Mouse (Mus musculus) midbrain, embryonic 14.5 days (tissue): ENCODE results near the gene Akap10. TPM values are rescaled to one million over a fixed set of nuclear protein-coding genes. Genes with fewer than 3 reads are reported as not detected.

Experiments
- ATAC-seq: fragments of 200-750 bp; cut with Nextera tagmentation; 2 replicates; pipeline ENCODE4 v1.8.0; 2017; ENCODE audit warnings: moderate number of reproducible peaks, moderate library complexity; ENCODE audit not compliant: low FRiP score, low TSS enrichment
- DNase-seq: peaks from one replicate; pipeline ENCODE4 v3.0.0-alpha.2; 2015
- H3K27ac ChIP-seq: fragments of 300-500 bp; sonication (generic); replicated peaks from 2 replicates; pipeline ENCODE4 v1.5.1; 2014; ENCODE audit warnings: mild to moderate bottlenecking, low read depth, low read length, moderate library complexity
- H3K27me3 ChIP-seq: fragments of 300-500 bp; sonication (generic); 2 replicates; pipeline ENCODE4 v1.6.1; 2014; ENCODE audit warnings: low read length, control low read depth, mixed read lengths; ENCODE audit not compliant: control insufficient read depth, insufficient read depth
- H3K36me3 ChIP-seq: fragments of 300-500 bp; sonication (generic); 2 replicates; pipeline ENCODE4 v1.6.1; 2014; ENCODE audit warnings: low read length, control low read depth; ENCODE audit not compliant: control insufficient read depth, insufficient read depth
- H3K4me1 ChIP-seq: fragments of 300-500 bp; sonication (generic); 2 replicates; pipeline ENCODE4 v1.6.1; 2014; ENCODE audit warnings: mild to moderate bottlenecking, antibody characterized with exemption, low read length, control low read depth; ENCODE audit not compliant: control insufficient read depth, insufficient read depth
- H3K4me2 ChIP-seq: fragments of 300-500 bp; sonication (generic); 2 replicates; pipeline ENCODE4 v1.6.1; 2014; ENCODE audit warnings: mild to moderate bottlenecking, low read length, moderate library complexity
- H3K4me3 ChIP-seq: fragments of 300-500 bp; sonication (generic); replicated peaks from 2 replicates; pipeline ENCODE4 v1.5.1; 2014; ENCODE audit warnings: low read depth, low read length
- H3K9ac ChIP-seq: fragments of 300-500 bp; sonication (generic); replicated peaks from 2 replicates; pipeline ENCODE4 v1.6.1; 2014; ENCODE audit warnings: mild to moderate bottlenecking, low read length, moderate library complexity
- H3K9me3 ChIP-seq: fragments of 300-500 bp; sonication (generic); 2 replicates; pipeline ENCODE4 v1.6.1; 2016; ENCODE audit warnings: low read length, control low read depth, mixed read lengths; ENCODE audit not compliant: control insufficient read depth
- WGBS: fragments of 180-500 bp; shearing (Covaris S2); extraction: QIAGEN DNeasy Blood & Tissue Kit; methylation state at CpG from one replicate; pipeline ENCODE4 v1.1.7; 2014; 5-methylcytosine and 5-hydroxymethylcytosine counted together
- polyA plus RNA-seq: library from polyadenylated mRNA; unstranded; fragments of >200 nt; fragmentation: Nextera tagmentation; extraction: Ambion mirVana; gene quantifications from 2 replicates; pipeline ENCODE4 v1.2.1, GENCODE M21; 2014

Akap10 gene
- polyA plus RNA-seq, 1 experiment from 2014 or later: 16.7 TPM

- Histone ChIP-seq H3K9me3 (no peaks in the 10 kb centered on the region), H3K27me3 (no peaks in the 10 kb centered on the region), H3K27ac (no peak overlapping the region), H3K4me2 (no peak overlapping the region), H3K4me1 (no peaks in the 10 kb centered on the region), H3K9ac (no peak overlapping the region), H3K36me3 (no peaks in the 10 kb centered on the region), H3K4me3 (no peak overlapping the region)
- DNase-seq (no peak), ATAC-seq (no peak)
- 94% methylated on average over 4 of the region's 4 CpGs for WGBS
These were observed 16.6 kb upstream of the Akap10 start for GRCm38 (mm10) chr11:61946608-61947007.

- H3K9ac ChIP-seq: no peak overlapping the region
- no peaks in the 10 kb centered on the region for H3K4me1 ChIP-seq
- H3K9me3 ChIP-seq: no peaks in the 10 kb centered on the region
- H3K4me3 ChIP-seq: no peak overlapping the region
- H3K4me2 ChIP-seq: no peak overlapping the region
- no peak for DNase-seq
- H3K36me3 ChIP-seq: no peaks in the 10 kb centered on the region
- no peak for ATAC-seq
- no peak overlapping the region for H3K27ac ChIP-seq
- WGBS: 85% methylated on average over 9 of the region's 9 CpGs
- H3K27me3 ChIP-seq: no peaks in the 10 kb centered on the region
These were observed 14.4 kb upstream of the Akap10 start for GRCm38 (mm10) chr11:61944417-61944816.

- H3K9me3 ChIP-seq: no peaks in the 10 kb centered on the region
- 89% methylated on average over 2 of the region's 2 CpGs for WGBS
- no peak overlapping the region for H3K4me3 ChIP-seq
- DNase-seq (no peak), ATAC-seq (no peak)
- no peak overlapping the region for H3K4me2 ChIP-seq
- no peaks in the 10 kb centered on the region for H3K27me3 ChIP-seq
- no peak overlapping the region for H3K9ac ChIP-seq
- no peaks in the 10 kb centered on the region for H3K36me3 ChIP-seq
- no peak overlapping the region for H3K27ac ChIP-seq
- no peaks in the 10 kb centered on the region for H3K4me1 ChIP-seq
These were observed 12.9 kb upstream of the Akap10 start for GRCm38 (mm10) chr11:61942903-61943302.

- 92% methylated on average over 1 of the region's 1 CpGs for WGBS
- Histone ChIP-seq H3K36me3 (no peaks in the 10 kb centered on the region), H3K9ac (no peak overlapping the region), H3K27me3 (no peaks in the 10 kb centered on the region), H3K4me2 (no peak overlapping the region), H3K4me1 (no peaks in the 10 kb centered on the region), H3K4me3 (no peak overlapping the region), H3K9me3 (no peaks in the 10 kb centered on the region), H3K27ac (no peak overlapping the region)
- DNase-seq (no peak), ATAC-seq (no peak)
These were observed 7.7 kb upstream of the Akap10 start for GRCm38 (mm10) chr11:61937761-61938160.

- Histone ChIP-seq H3K27ac (peak overlapping the region; percentile 95), H3K4me2 (peak overlapping the region; percentile 68), H3K9me3 (no peaks in the 10 kb centered on the region), H3K4me3 (peak overlapping the region; percentile 97), H3K36me3 (no peaks in the 10 kb centered on the region), H3K4me1 (peaks cover 16% of the 10 kb centered on the region), H3K9ac (peak overlapping the region; percentile 87), H3K27me3 (no peaks in the 10 kb centered on the region)
- ATAC-seq (peak; percentile 44; the same call in 1 of the 2 replicates), DNase-seq (peak; percentile 2)
- WGBS: 23% methylated on average over 11 of the region's 11 CpGs
These were observed 861 bp upstream of the Akap10 start for GRCm38 (mm10) chr11:61930640-61931586.

GRCm38 (mm10) chr11:61929323-61930097 is 542 bp downstream of the Akap10 start:
- no peak for DNase-seq
- Histone ChIP-seq H3K36me3 (no peaks in the 10 kb centered on the region), H3K27me3 (no peaks in the 10 kb centered on the region), H3K4me2 (peak overlapping the region; percentile 70), H3K4me3 (peak overlapping the region; percentile 97), H3K9me3 (no peaks in the 10 kb centered on the region), H3K4me1 (peaks cover 16% of the 10 kb centered on the region), H3K9ac (peak overlapping the region; percentile 87), H3K27ac (peak overlapping the region; percentile 95)
- peak; percentile 77 for ATAC-seq
- WGBS: 3% methylated on average over 47 of the region's 47 CpGs

GRCm38 (mm10) chr11:61923309-61923708 is 6.7 kb downstream of the Akap10 start:
- no peak overlapping the region for H3K9ac ChIP-seq
- DNase-seq: no peak
- no peak overlapping the region for H3K4me2 ChIP-seq
- no peaks in the 10 kb centered on the region for H3K4me1 ChIP-seq
- no peak for ATAC-seq
- H3K9me3 ChIP-seq: no peaks in the 10 kb centered on the region
- peaks cover 11% of the 10 kb centered on the region for H3K36me3 ChIP-seq
- no peak overlapping the region for H3K4me3 ChIP-seq
- no peak overlapping the region for H3K27ac ChIP-seq
- H3K27me3 ChIP-seq: no peaks in the 10 kb centered on the region
- 87% methylated on average over 1 of the region's 1 CpGs for WGBS

GRCm38 (mm10) chr11:61919702-61920101 is 10.3 kb downstream of the Akap10 start:
- Histone ChIP-seq H3K27ac (no peak overlapping the region), H3K4me1 (no peaks in the 10 kb centered on the region), H3K4me3 (no peak overlapping the region), H3K27me3 (no peaks in the 10 kb centered on the region), H3K4me2 (no peak overlapping the region), H3K9me3 (no peaks in the 10 kb centered on the region), H3K36me3 (peaks cover 27% of the 10 kb centered on the region), H3K9ac (no peak overlapping the region)
- DNase-seq: no peak
- no peak for ATAC-seq
- 94% methylated on average over 3 of the region's 3 CpGs for WGBS
